Mouse (Mus musculus): ENCODE measurements around the gene Nat14.

The Nat14 gene

GRCm38 (mm10) chr7:4919096-4919495, 2.7 kb upstream of the Nat14 start:
- no peak for ATAC-seq (ENCODE audit: insufficient number of reproducible peaks, low FRiP score, low TSS enrichment)

GRCm38 (mm10) chr7:4919971-4920370, 1.9 kb upstream of the Nat14 start:
- ATAC-seq (ENCODE audit: insufficient number of reproducible peaks, low FRiP score, low TSS enrichment) = no peak

- no peak for ATAC-seq (ENCODE audit: insufficient number of reproducible peaks, low FRiP score, low TSS enrichment)
Observed at GRCm38 (mm10) chr7:4920496-4920895, 1.3 kb upstream of the Nat14 start.

GRCm38 (mm10) chr7:4920976-4921823, 628 bp upstream of the Nat14 start:
- ATAC-seq (ENCODE audit: insufficient number of reproducible peaks, low FRiP score, low TSS enrichment) = no peak

GRCm38 (mm10) chr7:4922508-4922907, 680 bp downstream of the Nat14 start:
- ATAC-seq (ENCODE audit: insufficient number of reproducible peaks, low FRiP score, low TSS enrichment) = peak; percentile 57

GRCm38 (mm10) chr7:4922931-4923565, 1.2 kb downstream of the Nat14 start:
- ATAC-seq (ENCODE audit: insufficient number of reproducible peaks, low FRiP score, low TSS enrichment) = peak; percentile 26; the same call in 1 of the 2 replicates

DNA sequence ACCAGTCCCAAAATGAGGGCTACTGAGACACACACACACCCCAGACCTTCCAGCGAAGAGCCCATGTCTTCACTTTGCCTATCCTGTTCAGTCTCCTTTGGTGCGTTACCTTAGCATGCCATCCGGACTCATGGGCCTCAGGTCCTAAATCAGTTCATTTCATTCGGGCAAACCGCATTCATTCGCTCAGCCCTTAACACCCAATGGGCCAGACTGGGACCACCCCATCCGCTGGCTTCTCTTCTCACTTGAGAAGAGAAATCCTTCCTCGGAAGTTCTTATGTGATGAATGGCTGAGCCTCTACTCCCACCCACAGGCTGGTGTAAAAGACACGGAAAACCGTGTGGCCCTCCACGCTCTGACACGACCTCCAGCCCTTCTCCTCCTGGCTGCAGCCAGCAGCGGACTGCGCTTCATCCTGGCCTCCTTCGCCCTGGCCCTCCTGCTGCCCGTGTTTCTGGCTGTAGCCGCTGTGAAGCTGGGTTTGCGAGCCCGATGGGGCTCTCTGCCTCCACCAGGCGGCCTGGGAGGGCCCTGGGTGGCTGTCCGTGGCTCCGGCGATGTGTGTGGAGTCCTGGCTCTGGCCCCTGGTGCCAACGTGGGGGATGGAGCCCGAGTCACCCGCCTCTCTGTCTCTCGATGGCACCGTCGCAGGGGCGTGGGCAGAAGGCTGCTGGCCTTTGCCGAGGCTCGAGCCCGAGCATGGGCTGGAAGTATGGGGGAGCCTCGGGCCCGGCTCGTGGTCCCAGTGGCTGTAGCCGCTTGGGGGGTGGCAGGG, 1.9 kb downstream of the Nat14 start:
- ATAC-seq (ENCODE audit: insufficient number of reproducible peaks, low FRiP score, low TSS enrichment) = peak; percentile 43

DNA sequence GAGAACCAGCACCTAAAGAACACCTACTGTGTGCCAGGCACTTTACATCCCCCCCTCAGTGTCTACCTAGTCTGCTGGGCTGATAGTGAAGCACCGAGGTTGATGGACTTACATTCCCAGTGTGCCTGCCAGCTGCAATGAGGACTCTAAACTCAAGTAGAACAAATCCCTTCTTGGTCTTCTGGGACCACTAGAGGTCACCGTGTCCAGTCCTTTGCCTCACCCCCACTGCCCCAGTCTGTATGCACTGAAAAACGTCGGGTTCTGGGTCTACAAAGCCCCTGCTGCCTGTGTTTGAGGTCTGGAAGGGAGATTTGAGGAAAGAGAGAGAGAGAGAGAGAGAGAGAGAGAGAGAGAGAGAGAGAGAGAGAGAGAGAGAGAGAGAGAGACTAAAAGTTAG, 2.7 kb downstream of the Nat14 start:
- no peak for ATAC-seq (ENCODE audit: insufficient number of reproducible peaks, low FRiP score, low TSS enrichment)

DNA sequence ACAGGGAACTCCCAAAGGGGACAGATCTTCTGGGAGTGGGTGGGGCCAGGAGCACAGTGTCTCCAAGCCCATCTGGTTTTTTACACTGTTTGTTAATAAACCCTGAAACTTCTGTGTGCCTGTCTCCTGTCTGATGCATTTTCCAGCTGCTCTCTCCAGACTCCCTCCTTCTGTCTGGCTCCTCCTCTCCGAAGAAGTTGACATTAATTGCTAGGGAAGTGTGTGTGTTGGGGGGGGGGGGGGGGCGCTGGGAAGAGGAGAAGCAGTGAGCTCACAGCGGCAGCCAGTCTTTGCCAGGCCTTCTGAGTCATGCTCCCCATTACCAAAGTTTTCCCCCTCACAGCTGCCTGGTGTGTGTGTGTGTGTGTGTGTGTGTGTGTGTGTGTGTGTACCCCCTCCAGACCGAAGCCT, 3.1 kb downstream of the Nat14 start:
- ATAC-seq (ENCODE audit: insufficient number of reproducible peaks, low FRiP score, low TSS enrichment) = no peak

DNA sequence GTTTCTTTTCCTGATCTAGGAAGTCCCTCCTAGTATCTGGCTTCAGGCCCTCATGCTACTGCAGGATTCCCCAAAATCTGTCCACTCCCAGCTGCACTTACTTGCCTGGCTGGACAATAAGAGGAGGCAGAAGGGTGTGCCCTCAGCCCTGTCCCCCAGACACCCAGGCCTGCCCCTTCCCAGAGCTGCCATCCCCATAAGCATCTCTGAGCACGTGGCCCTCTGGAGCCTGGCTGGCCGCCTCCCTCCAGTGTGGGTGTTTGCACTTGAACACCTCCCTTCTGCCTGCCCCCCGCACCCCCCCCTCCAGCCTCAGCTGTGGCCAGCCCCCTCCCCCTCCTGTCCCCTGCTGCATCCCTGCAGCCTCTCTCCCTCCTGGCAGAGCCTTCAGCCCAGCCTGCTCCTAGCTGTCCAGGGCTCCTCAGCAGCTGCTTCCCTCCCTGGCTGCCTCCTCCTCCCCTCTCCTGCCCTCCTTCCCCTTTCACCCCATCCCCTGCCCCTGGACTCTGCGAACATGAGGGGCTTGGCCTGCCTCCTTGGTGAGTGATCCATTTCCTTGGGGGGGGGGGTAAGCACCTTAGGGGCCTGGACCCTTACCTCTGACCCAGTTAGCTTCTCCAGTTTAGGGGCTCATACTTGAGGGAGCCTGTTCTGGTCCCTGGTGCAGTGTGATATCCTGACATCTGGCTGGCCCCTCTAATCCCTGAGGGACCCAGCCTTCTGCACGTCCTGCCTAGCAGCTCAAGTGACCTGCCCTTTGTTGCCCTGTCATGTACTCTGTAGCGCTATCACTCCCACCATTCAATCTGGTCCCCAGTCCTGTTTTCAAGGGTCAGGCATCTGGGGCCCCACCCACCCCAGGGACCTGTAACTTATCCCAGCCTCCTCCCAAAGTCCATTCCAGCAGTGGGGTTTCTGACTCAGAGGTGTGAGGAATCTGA, 3.9 kb downstream of the Nat14 start, which contains the start of gene Ssc5d:
Ssc5d (plus strand) TSS at position 345 of the 941 bp plus-strand sequence.
- no peak for ATAC-seq (ENCODE audit: insufficient number of reproducible peaks, low FRiP score, low TSS enrichment)

DNA sequence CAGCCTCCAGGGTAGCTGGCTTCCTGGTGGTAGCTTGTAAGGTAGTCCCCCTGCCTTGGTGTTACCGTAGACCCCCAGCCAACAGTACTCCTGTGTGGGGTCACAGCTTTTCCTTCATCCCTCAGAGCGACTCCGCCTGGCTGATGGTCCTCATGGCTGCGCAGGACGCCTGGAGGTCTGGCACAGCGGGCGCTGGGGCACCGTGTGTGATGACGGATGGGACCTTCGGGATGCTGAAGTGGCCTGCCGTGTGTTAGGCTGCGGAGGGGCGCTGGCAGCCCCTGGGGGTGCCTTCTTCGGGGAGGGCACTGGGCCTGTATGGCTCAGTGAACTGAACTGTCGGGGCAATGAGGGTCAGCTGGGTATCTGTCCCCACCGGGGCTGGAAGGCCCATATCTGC, 5.0 kb downstream of the Nat14 start:
- ATAC-seq (ENCODE audit: insufficient number of reproducible peaks, low FRiP score, low TSS enrichment) = no peak

DNA sequence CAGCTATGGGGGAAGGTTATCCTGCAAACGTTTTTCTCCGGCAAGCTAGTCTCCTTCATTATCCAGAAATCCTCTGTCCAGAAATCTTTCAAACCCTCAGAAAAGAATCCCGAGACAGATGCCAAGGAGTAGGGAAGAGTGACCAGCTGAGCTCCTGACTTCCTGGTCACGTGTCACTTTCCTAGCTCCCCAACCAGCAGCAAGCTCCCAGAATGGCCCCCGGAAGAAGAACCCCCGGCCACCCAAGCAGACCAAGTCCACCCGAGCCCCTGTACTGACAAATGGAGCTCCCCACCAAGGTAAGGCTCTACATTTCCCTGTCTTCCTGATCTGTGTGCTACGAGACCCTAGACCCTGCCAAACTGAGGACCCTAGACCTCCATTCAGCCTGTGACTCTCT, 5.9 kb downstream of the Nat14 start:
- no peak for ATAC-seq (ENCODE audit: insufficient number of reproducible peaks, low FRiP score, low TSS enrichment)

- no peak for ATAC-seq (ENCODE audit: insufficient number of reproducible peaks, low FRiP score, low TSS enrichment)
Observed at GRCm38 (mm10) chr7:4928323-4928722, 6.5 kb downstream of the Nat14 start.

- no peak for ATAC-seq (ENCODE audit: insufficient number of reproducible peaks, low FRiP score, low TSS enrichment)
Observed at GRCm38 (mm10) chr7:4933103-4933502, 11.3 kb downstream of the Nat14 start.

GRCm38 (mm10) chr7:4934160-4934914, 12.5 kb downstream of the Nat14 start:
- ATAC-seq (ENCODE audit: insufficient number of reproducible peaks, low FRiP score, low TSS enrichment) = no peak

GRCm38 (mm10) chr7:4936832-4937231, 15.0 kb downstream of the Nat14 start:
- no peak for ATAC-seq (ENCODE audit: insufficient number of reproducible peaks, low FRiP score, low TSS enrichment)

DNA sequence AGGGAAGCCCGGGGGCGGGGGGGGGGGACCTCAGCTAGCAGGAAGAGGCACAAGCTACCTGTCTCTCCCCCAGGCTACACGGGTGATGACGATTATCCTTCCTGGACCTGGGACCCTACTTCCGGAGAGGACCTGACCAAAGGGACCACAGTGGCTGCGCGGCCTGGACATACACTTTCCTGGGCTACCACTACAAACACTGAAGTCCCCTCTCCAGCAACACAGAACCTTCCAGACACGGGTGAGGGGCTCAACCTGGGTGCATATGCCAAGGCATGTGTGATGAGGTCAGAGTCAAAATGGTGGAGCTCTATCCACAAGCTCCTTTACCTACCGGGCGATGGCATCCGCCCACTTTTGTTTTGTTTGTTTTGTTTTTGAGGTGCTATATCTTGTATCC, 15.6 kb downstream of the Nat14 start:
- ATAC-seq (ENCODE audit: insufficient number of reproducible peaks, low FRiP score, low TSS enrichment) = no peak

- ATAC-seq (ENCODE audit: insufficient number of reproducible peaks, low FRiP score, low TSS enrichment) = no peak
Observed at GRCm38 (mm10) chr7:4938456-4938855, 16.6 kb downstream of the Nat14 start.

GRCm38 (mm10) chr7:4940068-4940479, 18.2 kb downstream of the Nat14 start:
- ATAC-seq (ENCODE audit: insufficient number of reproducible peaks, low FRiP score, low TSS enrichment) = 0 out of 2 replicates have a peak, but pooled peaks have one; percentile 34
